Mouse (Mus musculus) induced T-regulatory cell, adult 2 months (primary cell): ENCODE data around the gene Nrtn.

Experiments
- DNase-seq: peaks from one replicate; pipeline ENCODE4 v3.0.0-alpha.2; 2012; ENCODE audit warnings: low read depth

The Nrtn gene

GRCm38 (mm10) chr17:56722441-56722840 lies 34.9 kb downstream of the Nrtn start:
- no peak for DNase-seq

GRCm38 (mm10) chr17:56717363-56718058 lies 39.8 kb downstream of the Nrtn start, which contains the start of the genes Ndufa11 and Vmac:
Ndufa11 (plus strand) TSS chr17:56717767.
Vmac (minus strand) TSS chr17:56718022.
- DNase-seq = peak; percentile 99

- peak; percentile 100 for DNase-seq
These were observed 40.5 kb downstream of the Nrtn start for GRCm38 (mm10) chr17:56716655-56717362.

- peak; percentile 32 for DNase-seq
These were observed 41.2 kb downstream of the Nrtn start for GRCm38 (mm10) chr17:56715914-56716654.

GRCm38 (mm10) chr17:56715360-56715759 lies 42.0 kb downstream of the Nrtn start:
- no peak for DNase-seq

GRCm38 (mm10) chr17:56709708-56710107 lies 47.6 kb downstream of the Nrtn start:
- no peak for DNase-seq

- no peak for DNase-seq
These were observed 48.6 kb downstream of the Nrtn start for GRCm38 (mm10) chr17:56708692-56709091.

- no peak for DNase-seq
These were observed 50.8 kb downstream of the Nrtn start for GRCm38 (mm10) chr17:56706515-56706914.

GRCm38 (mm10) chr17:56703038-56703437 lies 54.3 kb downstream of the Nrtn start:
- no peak for DNase-seq
